ENCODE assay signal across 8 mouse cellular contexts in the genomic region with DNA sequence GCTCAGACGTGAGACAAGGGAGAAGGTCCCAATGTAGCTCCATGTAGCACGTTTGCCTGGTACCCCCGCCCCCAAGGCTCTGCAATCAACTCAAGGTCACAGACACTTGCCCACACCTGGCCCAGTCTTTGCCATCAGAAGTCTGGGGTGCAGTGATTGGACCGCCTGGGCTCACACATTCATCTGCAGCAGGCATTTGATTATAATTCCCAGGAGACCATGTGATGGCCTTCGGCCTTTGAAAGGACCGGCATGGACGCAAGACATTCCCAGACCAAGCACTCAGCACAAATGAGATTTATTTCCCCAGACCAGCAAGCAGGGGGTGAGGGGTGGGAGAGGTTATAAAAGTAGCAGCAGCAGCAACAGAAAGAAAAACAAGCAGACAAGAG. TPM values are rescaled to one million over a fixed set of nuclear protein-coding genes. Genes with fewer than 3 reads are reported as not detected.
DNase-seq lines count a peak whose midpoint lies in the region; ATAC-seq and TF ChIP-seq lines count a peak whose summit lies in the region.

No protein-coding gene starts in this region.

- peak overlapping the region; percentile 20; the same call in 1 of the 2 replicates for H3K9ac ChIP-seq in midbrain, embryonic 11.5 days (ENCODE audit: low read length)
- no peak overlapping the region for H3K9ac ChIP-seq in midbrain, postnatal 0 days (replicated peaks; ENCODE audit: low read length, poor library complexity, severe bottlenecking)
- peak overlapping the region; percentile 32; the same call in 1 of the 2 replicates for H3K9ac ChIP-seq in kidney, embryonic 14.5 days (ENCODE audit: low read depth, low read length)
- H3K9ac ChIP-seq in midbrain, embryonic 14.5 days (replicated peaks; ENCODE audit: low read length) = no peak overlapping the region

- TF ChIP-seq CTCF in midbrain, postnatal 0 days (IDR thresholded peaks at IDR 0.05) = no peak

- no peak overlapping the region; the same call in 1 of the 2 replicates for H3K27ac ChIP-seq in midbrain, embryonic 11.5 days (ENCODE audit: low read depth, low read length)
- H3K27ac ChIP-seq in midbrain, postnatal 0 days (ENCODE audit: low read depth, low read length) = no peak overlapping the region
- H3K27ac ChIP-seq in kidney, embryonic 14.5 days (ENCODE audit: low read depth, low read length) = peak overlapping the region; percentile 91
- no peak overlapping the region for H3K27ac ChIP-seq in midbrain, embryonic 14.5 days (replicated peaks; ENCODE audit: low read depth, low read length)

- no peak overlapping the region for H3K4me2 ChIP-seq in midbrain, embryonic 11.5 days
- no peak overlapping the region for H3K4me2 ChIP-seq in midbrain, postnatal 0 days (ENCODE audit: low read depth, low read length, poor library complexity, severe bottlenecking)
- H3K4me2 ChIP-seq in kidney, embryonic 14.5 days (replicated peaks; ENCODE audit: low read depth, low read length) = peak overlapping the region; percentile 39
- no peak overlapping the region for H3K4me2 ChIP-seq in midbrain, embryonic 14.5 days (ENCODE audit: low read length)

- ATAC-seq in midbrain, embryonic 11.5 days (ENCODE audit: low FRiP score) = peak; percentile 56
- no peak for ATAC-seq in midbrain, postnatal 0 days (ENCODE audit: low FRiP score)
- ATAC-seq in kidney, embryonic 14.5 days (ENCODE audit: low FRiP score, low TSS enrichment) = peak; percentile 86
- ATAC-seq in midbrain, embryonic 14.5 days (ENCODE audit: low FRiP score, low TSS enrichment) = no peak

- 20% methylated on average over 7 of the region's 7 CpGs for WGBS in midbrain, embryonic 11.5 days
- 28% methylated on average over 7 of the region's 7 CpGs for WGBS in midbrain, postnatal 0 days
- 3% methylated on average over 7 of the region's 7 CpGs for WGBS in kidney, embryonic 14.5 days
- 30% methylated on average over 7 of the region's 7 CpGs for WGBS in midbrain, embryonic 14.5 days

- peaks cover 11% of the 10 kb centered on the region for H3K4me1 ChIP-seq in midbrain, embryonic 11.5 days (ENCODE audit: control insufficient read depth, insufficient read depth, low read length)
- 0 out of 2 replicates have a peak, but pooled peaks cover 3% of the 10 kb centered on the region for H3K4me1 ChIP-seq in midbrain, postnatal 0 days (ENCODE audit: insufficient read depth, low read length)
- peaks cover 16% of the 10 kb centered on the region for H3K4me1 ChIP-seq in kidney, embryonic 14.5 days (ENCODE audit: control insufficient read depth, insufficient read depth, low read length)
- H3K4me1 ChIP-seq in midbrain, embryonic 14.5 days (ENCODE audit: control insufficient read depth, insufficient read depth, low read length) = peaks cover 3% of the 10 kb centered on the region; the same call in 1 of the 2 replicates

- H3K4me3 ChIP-seq in midbrain, embryonic 11.5 days (ENCODE audit: low read depth, low read length) = no peak overlapping the region
- H3K4me3 ChIP-seq in midbrain, postnatal 0 days (ENCODE audit: low read depth, low read length) = no peak overlapping the region
- H3K4me3 ChIP-seq in kidney, embryonic 14.5 days (ENCODE audit: low read length) = 0 out of 2 replicates have a peak overlapping the region, but pooled peaks have one; percentile 13
- no peak overlapping the region for H3K4me3 ChIP-seq in midbrain, embryonic 14.5 days (replicated peaks; ENCODE audit: low read depth, low read length)

- H3K36me3 ChIP-seq in midbrain, embryonic 11.5 days (ENCODE audit: control insufficient read depth, insufficient read depth, low read length) = no peaks in the 10 kb centered on the region
- no peaks in the 10 kb centered on the region for H3K36me3 ChIP-seq in midbrain, postnatal 0 days (ENCODE audit: insufficient read depth, low read length)
- no peaks in the 10 kb centered on the region for H3K36me3 ChIP-seq in kidney, embryonic 14.5 days (ENCODE audit: control insufficient read depth, insufficient read depth, low read length)
- H3K36me3 ChIP-seq in midbrain, embryonic 14.5 days (ENCODE audit: control insufficient read depth, insufficient read depth, low read length) = no peaks in the 10 kb centered on the region

- DNase-seq in midbrain, embryonic 11.5 days (ENCODE audit: low spot score, missing footprints) = peak; percentile 87
- no peak for DNase-seq in midbrain, postnatal 0 days (ENCODE audit: low spot score)
- peak; percentile 82 for DNase-seq in embryo, embryonic 9.5 days (ENCODE audit: extremely low spot score)
- DNase-seq in midbrain, embryonic 14.5 days = peak; percentile 2
- DNase-seq in frontal cortex, postnatal 14 days (ENCODE audit: low spot score in 2 of 2) = no peak
- no peak for DNase-seq in urinary bladder, postnatal 36 days (ENCODE audit: low spot score in 2 of 2)
- DNase-seq in cerebellum, adult 18-20 months = no peak

- H3K27me3 ChIP-seq in midbrain, embryonic 11.5 days (ENCODE audit: control insufficient read depth, insufficient read depth, low read length) = no peaks in the 10 kb centered on the region
- H3K27me3 ChIP-seq in midbrain, postnatal 0 days (ENCODE audit: insufficient read depth, low read length) = no peaks in the 10 kb centered on the region
- H3K27me3 ChIP-seq in kidney, embryonic 14.5 days (ENCODE audit: control insufficient read depth, insufficient read depth, low read length) = no peaks in the 10 kb centered on the region
- no peaks in the 10 kb centered on the region for H3K27me3 ChIP-seq in midbrain, embryonic 14.5 days (ENCODE audit: control insufficient read depth, insufficient read depth, low read length)

- H3K9me3 ChIP-seq in midbrain, embryonic 11.5 days (ENCODE audit: control insufficient read depth, low read length) = no peaks in the 10 kb centered on the region
- H3K9me3 ChIP-seq in midbrain, postnatal 0 days (ENCODE audit: low read length) = no peaks in the 10 kb centered on the region
- no peaks in the 10 kb centered on the region for H3K9me3 ChIP-seq in kidney, embryonic 14.5 days (ENCODE audit: control insufficient read depth, low read length)
- H3K9me3 ChIP-seq in midbrain, embryonic 14.5 days (ENCODE audit: control insufficient read depth, low read length) = no peaks in the 10 kb centered on the region

RNA-seq across cellular contexts. Expression of a gene that starts 6.8 kb away (rescaled TPM):
- polyA plus RNA-seq in midbrain, embryonic 11.5 days (2014; fragmentation: Nextera tagmentation; extraction: Ambion mirVana) = 1.0 and 1.7 TPM in 2 replicates
- total RNA-seq in midbrain, postnatal 0 days (2014; rRNA removed) = 63.4 and 72.7 TPM in 2 replicates
- 1.2 and 1.5 TPM in 2 replicates for polyA plus RNA-seq in midbrain, postnatal 0 days (2015; fragmentation: Nextera tagmentation; extraction: Ambion mirVana)
- polyA plus RNA-seq in kidney, embryonic 14.5 days (2014; fragmentation: Nextera tagmentation; extraction: Ambion mirVana) = 0.93 and 1.9 TPM in 2 replicates
- polyA plus RNA-seq in midbrain, embryonic 14.5 days (2014; fragmentation: Nextera tagmentation; extraction: Ambion mirVana) = 2.1 and 3.3 TPM in 2 replicates

RNA-seq across cellular contexts. Expression of a gene that starts 29.7 kb away (rescaled TPM):
- 0.33 and 0.40 TPM in 2 replicates for polyA plus RNA-seq in midbrain, embryonic 11.5 days (2014; fragmentation: Nextera tagmentation; extraction: Ambion mirVana)
- total RNA-seq in midbrain, postnatal 0 days (2014; rRNA removed) = not detected in 2 replicates
- 0.47 TPM in 1 of 2 replicates, not detected in the other for polyA plus RNA-seq in midbrain, postnatal 0 days (2015; fragmentation: Nextera tagmentation; extraction: Ambion mirVana)
- 0.37 and 0.60 TPM in 2 replicates for polyA plus RNA-seq in kidney, embryonic 14.5 days (2014; fragmentation: Nextera tagmentation; extraction: Ambion mirVana)
- 0.42 and 0.63 TPM in 2 replicates for polyA plus RNA-seq in midbrain, embryonic 14.5 days (2014; fragmentation: Nextera tagmentation; extraction: Ambion mirVana)

RNA-seq across cellular contexts. Expression of a gene that starts 50.5 kb away (rescaled TPM):
- polyA plus RNA-seq in midbrain, embryonic 11.5 days (2014; fragmentation: Nextera tagmentation; extraction: Ambion mirVana) = 250 and 264 TPM in 2 replicates
- 104 and 112 TPM in 2 replicates for total RNA-seq in midbrain, postnatal 0 days (2014; rRNA removed)
- polyA plus RNA-seq in midbrain, postnatal 0 days (2015; fragmentation: Nextera tagmentation; extraction: Ambion mirVana) = 145 and 153 TPM in 2 replicates
- 286 and 297 TPM in 2 replicates for polyA plus RNA-seq in kidney, embryonic 14.5 days (2014; fragmentation: Nextera tagmentation; extraction: Ambion mirVana)
- polyA plus RNA-seq in midbrain, embryonic 14.5 days (2014; fragmentation: Nextera tagmentation; extraction: Ambion mirVana) = 205 and 211 TPM in 2 replicates

RNA-seq across cellular contexts. Expression of a gene that starts 51.7 kb away (rescaled TPM):
- polyA plus RNA-seq in midbrain, embryonic 11.5 days (2014; fragmentation: Nextera tagmentation; extraction: Ambion mirVana) = 1.6 and 1.9 TPM in 2 replicates
- total RNA-seq in midbrain, postnatal 0 days (2014; rRNA removed) = 5.2 and 7.6 TPM in 2 replicates
- polyA plus RNA-seq in midbrain, postnatal 0 days (2015; fragmentation: Nextera tagmentation; extraction: Ambion mirVana) = 2.5 and 2.7 TPM in 2 replicates
- 1.9 and 2.6 TPM in 2 replicates for polyA plus RNA-seq in kidney, embryonic 14.5 days (2014; fragmentation: Nextera tagmentation; extraction: Ambion mirVana)
- polyA plus RNA-seq in midbrain, embryonic 14.5 days (2014; fragmentation: Nextera tagmentation; extraction: Ambion mirVana) = 0.42 and 1.0 TPM in 2 replicates

Comparison
In these comparisons a context has a peak if more than half of its experiments do, and no peak if none do; other contexts are left out.
1. ATAC-seq: peak in midbrain, embryonic 11.5 days (single experiment) and kidney, embryonic 14.5 days (single experiment); none in midbrain, postnatal 0 days (single experiment) and midbrain, embryonic 14.5 days (single experiment).
2. DNase-seq: peak in midbrain, embryonic 11.5 days (single experiment), embryo, embryonic 9.5 days (single experiment) and midbrain, embryonic 14.5 days (single experiment); none in midbrain, postnatal 0 days (single experiment), frontal cortex, postnatal 14 days (0 of 2), urinary bladder, postnatal 36 days (0 of 2) and cerebellum, adult 18-20 months (0 of 2).
3. H3K9ac ChIP-seq: peak in midbrain, embryonic 11.5 days (single experiment) and kidney, embryonic 14.5 days (single experiment); none in midbrain, postnatal 0 days (single experiment) and midbrain, embryonic 14.5 days (single experiment).